Mouse (Mus musculus): ENCODE measurements around the gene Sall2. TPM values are rescaled to one million over a fixed set of nuclear protein-coding genes. Genes with fewer than 3 reads are reported as not detected.

Gene Sall2
- 4.7 TPM for total RNA-seq (2023)

DNA sequence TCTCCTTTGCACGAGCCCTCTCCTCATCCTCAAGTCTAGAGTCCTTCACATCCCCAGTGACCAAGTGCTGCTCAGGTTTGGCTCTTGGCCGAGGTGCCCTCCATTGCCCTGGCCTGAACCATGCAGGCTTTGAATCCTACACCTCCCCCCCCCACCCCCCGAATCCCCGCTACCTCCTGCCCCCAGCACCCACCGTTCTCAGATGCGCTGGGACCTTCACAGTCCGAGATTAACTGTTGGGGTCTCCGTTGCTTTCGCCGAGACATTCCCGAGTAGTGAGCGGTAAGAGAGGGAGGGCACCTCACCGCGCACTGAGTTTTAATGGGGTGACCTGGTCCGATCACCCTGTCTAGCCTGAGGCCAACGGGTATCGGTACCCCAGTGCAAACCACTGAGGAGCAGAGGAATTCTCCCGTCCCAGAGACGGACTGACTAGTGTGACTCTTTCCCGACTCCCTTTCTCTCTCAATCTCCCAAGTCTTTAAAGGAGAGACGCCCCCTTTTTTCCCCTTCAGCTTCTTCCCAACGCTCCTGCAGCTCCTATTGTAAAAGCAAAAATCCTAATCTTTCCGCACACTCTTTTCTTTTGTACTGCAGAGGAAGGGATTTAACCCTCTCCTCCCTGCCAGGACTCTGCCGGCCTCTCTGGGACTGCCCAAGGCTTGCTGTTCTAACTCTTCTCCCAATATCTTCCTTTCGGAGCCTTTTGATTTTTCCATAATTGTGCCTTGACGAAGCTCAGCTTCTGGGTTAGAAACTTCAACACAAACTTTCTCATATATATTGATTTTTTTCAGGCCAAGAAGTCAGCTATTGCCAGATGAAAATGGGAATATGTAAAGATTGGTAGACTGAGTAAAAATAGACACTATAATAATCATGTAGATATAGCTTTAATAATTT is at the start of gene Sall2:
TSS of gene Sall2 (minus strand) at position 853 of the 903 bp plus-strand sequence.

DNA sequence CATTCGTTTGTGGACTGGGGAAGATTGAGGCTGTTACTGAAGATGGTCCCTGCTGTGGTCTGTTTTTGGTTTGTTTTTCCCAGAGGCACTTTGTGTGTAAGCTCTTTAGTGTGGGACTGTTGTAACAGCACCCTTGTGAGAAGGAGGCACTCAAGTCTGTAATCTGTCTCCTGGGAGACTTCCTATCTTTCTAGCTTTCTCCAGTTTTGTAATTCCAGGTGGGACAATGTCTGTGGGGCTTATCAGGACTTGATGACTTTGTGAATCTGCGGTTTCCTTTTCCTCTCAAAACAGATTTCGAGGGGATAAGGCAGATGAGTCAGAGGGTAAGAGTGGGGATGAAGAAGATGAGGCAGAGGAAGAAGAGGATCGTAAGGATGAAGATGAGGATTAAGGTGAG is 27.7 kb upstream of the Sall2 start, which contains the start of gene Olfr1513:
TSS of gene Olfr1513 (minus strand) at position 101 of the 400 bp plus-strand sequence.

DNA sequence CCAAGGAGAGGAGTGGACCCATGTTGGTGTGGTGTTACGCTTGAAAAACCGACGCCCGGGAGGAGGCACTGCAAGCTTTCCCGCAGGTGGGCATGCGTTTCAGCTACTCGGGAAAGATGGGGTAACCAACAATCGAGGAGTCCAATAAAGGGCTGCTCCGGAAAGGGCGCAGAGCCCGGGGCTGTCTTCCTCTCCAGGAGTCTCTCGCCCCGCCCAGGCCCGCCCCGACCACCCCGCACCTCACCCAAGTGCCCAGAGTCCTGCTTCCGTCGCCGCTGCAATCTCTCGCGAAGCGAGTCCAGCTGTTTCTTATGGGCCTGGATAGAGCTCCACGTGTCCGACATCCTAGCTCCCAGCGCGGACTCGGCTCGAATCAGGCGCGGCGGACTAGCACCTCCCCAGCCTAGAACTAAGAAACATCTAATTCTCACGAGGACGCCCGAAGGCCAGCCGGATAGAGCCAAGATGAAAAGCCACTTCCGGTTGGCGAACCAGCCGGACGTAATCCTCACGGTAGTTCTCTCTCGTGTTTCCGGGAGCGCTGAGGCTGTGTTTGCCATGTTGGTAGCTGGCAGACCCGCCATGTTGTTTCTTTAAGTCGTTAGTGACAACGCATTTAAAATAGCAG is 23.8 kb downstream of the Sall2 start, which contains the start of gene Mettl3:
TSS of gene Mettl3 (minus strand) at position 485 of the 628 bp plus-strand sequence.

DNA sequence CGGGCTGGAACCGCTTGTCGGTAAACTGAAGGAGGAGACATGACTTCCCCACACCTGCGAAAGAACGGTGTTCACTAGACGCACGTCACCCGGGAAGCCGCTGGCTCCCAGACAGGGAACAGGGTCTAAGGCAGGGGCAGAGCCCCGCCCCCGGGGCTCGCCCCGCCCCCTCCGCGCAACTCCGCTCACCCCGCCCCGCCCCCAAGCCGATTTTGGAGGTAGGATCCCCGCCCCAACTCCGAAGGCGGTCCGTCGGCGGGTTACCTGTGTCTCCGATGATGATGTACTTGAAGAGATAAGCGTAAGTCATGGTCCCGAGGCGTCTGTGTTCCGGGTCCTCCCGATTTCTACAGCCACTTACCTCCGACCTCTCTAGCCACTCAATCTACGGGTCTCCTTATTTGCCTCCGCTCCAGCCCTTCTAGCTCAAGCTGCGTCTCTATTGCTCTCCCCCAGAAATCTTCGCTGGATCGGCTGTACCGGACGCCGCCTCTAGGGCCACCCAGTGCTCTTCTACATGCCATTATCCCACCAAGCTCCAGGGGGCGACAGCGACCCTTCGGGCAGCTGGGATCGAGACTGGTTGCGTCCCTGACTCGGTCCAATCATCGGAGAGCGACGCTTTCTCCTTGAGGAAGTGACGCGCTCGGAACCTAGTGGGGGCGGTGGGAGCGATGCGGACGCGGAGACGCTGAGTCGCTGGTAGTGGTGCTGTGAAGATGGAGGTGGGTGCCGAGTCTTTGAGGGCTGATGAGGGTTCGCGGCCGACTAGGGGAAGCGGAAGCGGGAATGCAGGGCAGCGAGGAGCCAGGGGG is 49.4 kb downstream of the Sall2 start, which contains the start of the genes Tox4 and Rab2b:
TSS of gene Tox4 (plus strand) at position 215 of the 815 bp plus-strand sequence.
TSS of gene Rab2b (minus strand) at position 614 of the 815 bp plus-strand sequence.

Other genes starting within 250 kb of the Sall2 start
- gene Hnrnpc, start 224.7 kb downstream of the Sall2 start, total RNA-seq (2023), result 464 TPM
- 7.1 TPM for gene Rpgrip1, start 218.1 kb downstream of the Sall2 start, total RNA-seq (2023)
- 57.6 TPM for gene Supt16, start 131.3 kb downstream of the Sall2 start, total RNA-seq (2023)
- 228 TPM for gene Chd8, start 71.0 kb downstream of the Sall2 start, total RNA-seq (2023)
- gene Tox4, start 49.6 kb downstream of the Sall2 start, total RNA-seq (2023), result 103 TPM
- 14.2 TPM for gene Rab2b, start 49.2 kb downstream of the Sall2 start, total RNA-seq (2023)
- 66.6 TPM for gene Mettl3, start 23.6 kb downstream of the Sall2 start, total RNA-seq (2023)
- gene Olfr1513, start 27.6 kb upstream of the Sall2 start, total RNA-seq (2023), result not detected
- not detected for gene Olfr1512, start 50.4 kb upstream of the Sall2 start, total RNA-seq (2023)
- gene Olfr1511, start 68.6 kb upstream of the Sall2 start, total RNA-seq (2023), result not detected
- not detected for gene Olfr1510, start 85.6 kb upstream of the Sall2 start, total RNA-seq (2023)
- not detected for gene Olfr1509, start 114.2 kb upstream of the Sall2 start, total RNA-seq (2023)
- not detected for gene Olfr1508, start 138.7 kb upstream of the Sall2 start, total RNA-seq (2023)
- not detected for gene Olfr1507, start 167.0 kb upstream of the Sall2 start, total RNA-seq (2023)

All from CD4-positive naive resting alpha-beta T cell, adult 57 days (primary cell).